In genomic region chr11:5505856-5506575, GRCm38 (mm10) we compare ENCODE assay signal across 8 mouse cellular contexts. TPM values are rescaled to one million over a fixed set of nuclear protein-coding genes. Genes with fewer than 3 reads are reported as not detected.
DNase-seq lines count a peak whose midpoint lies in the region; ATAC-seq and TF ChIP-seq lines count a peak whose summit lies in the region.

No protein-coding gene starts in this region.

- no peak for TF ChIP-seq CTCF in small intestine, adult 2 months (IDR thresholded peaks at IDR 0.05; ENCODE audit: extremely low read depth, insufficient read length, insufficient replicate concordance, low read depth, low read length)

- TF ChIP-seq POLR2A in small intestine, adult 2 months (IDR thresholded peaks at IDR 0.05; ENCODE audit: low read depth, low read length) = peak; percentile 82; the same call in 1 of the 2 replicates

- intact Hi-C loops in heart, postnatal 36 days (cut with DNase I) = no loop called here
- intact Hi-C loops in gastrocnemius, postnatal 36 days (cut with DNase I) = no loop called here

- peak; percentile 48 for DNase-seq in adrenal gland, adult 8-10 months
- no peak for DNase-seq in adrenal gland, postnatal 4 days (ENCODE audit: low spot score in 2 of 2)
- peak; percentile 34 to 53 for DNase-seq in heart, postnatal 36 days
- DNase-seq in liver (peak; percentile 45), MN1 (ENCODE audit: low spot score) (no peak)
- DNase-seq in gastrocnemius, postnatal 36 days = no peak

- H3K36me3 ChIP-seq in small intestine, adult 2 months (ENCODE audit: control insufficient read depth, insufficient read depth, low read length) = no peaks in the 10 kb centered on the region

- ATAC-seq in common myeloid progenitor, adult 5-6 weeks (replicated peaks; ENCODE audit: low read depth, poor library complexity, severe bottlenecking) = peak; percentile 30

- peak overlapping the region; percentile 27 for H3K4me3 ChIP-seq in small intestine, adult 2 months (ENCODE audit: low read depth, low read length)

- H3K27ac ChIP-seq in small intestine, adult 2 months (ENCODE audit: insufficient read depth, low read depth, low read length) = peak overlapping the region; percentile 93

- WGBS in small intestine, adult 2 months = 4% methylated on average over 18 of the region's 18 CpGs

- peaks cover 25% of the 10 kb centered on the region for H3K4me1 ChIP-seq in small intestine, adult 2 months (ENCODE audit: control insufficient read depth, insufficient read depth, insufficient read length, low read length)

- H3K27me3 ChIP-seq in small intestine, adult 2 months (ENCODE audit: control insufficient read depth, insufficient read depth, low read length) = no peaks in the 10 kb centered on the region

RNA-seq across cellular contexts. Expression of gene Xbp1, which starts 14.4 kb away (rescaled TPM):
- 100 to 1,000 TPM; 163 to 269 (median 179) TPM for total RNA-seq in adrenal gland, adult 8-10 months (2022)
- total RNA-seq in adrenal gland, postnatal 4 days (2021) = 100 to 1,000 TPM; 129 to 137 TPM
- 58.4 and 72.0 TPM in 2 replicates for total RNA-seq in common myeloid progenitor, adult 5-6 weeks (2017)
- 10 to 100 TPM; 59.2 to 65.2 TPM for total RNA-seq in heart, postnatal 36 days (2021)
- polyA plus RNA-seq in small intestine, adult 2 months (2012; rRNA removed) = 79.2 and 124 TPM in 2 replicates
- 10 to 100 TPM; 49.4 to 66.7 TPM for total RNA-seq in gastrocnemius, postnatal 36 days (2021)

RNA-seq across cellular contexts. Expression of gene Ccdc117, which starts 36.0 kb away (rescaled TPM):
- 10 to 100 TPM; 23.8 to 34.9 (median 28.8) TPM for total RNA-seq in adrenal gland, adult 8-10 months (2022)
- 10 to 100 TPM; 24.2 to 25.0 TPM for total RNA-seq in adrenal gland, postnatal 4 days (2021)
- 38.4 and 41.7 TPM in 2 replicates for total RNA-seq in common myeloid progenitor, adult 5-6 weeks (2017)
- 10 to 100 TPM; 19.5 to 23.2 TPM for total RNA-seq in heart, postnatal 36 days (2021)
- 2.2 and 2.9 TPM in 2 replicates for polyA plus RNA-seq in small intestine, adult 2 months (2012; rRNA removed)
- total RNA-seq in gastrocnemius, postnatal 36 days (2021) = 10 to 100 TPM; 15.6 to 15.9 TPM

Comparison
In these comparisons a context has a peak if more than half of its experiments do, and no peak if none do; other contexts are left out.
1. DNase-seq: peak in adrenal gland, adult 8-10 months (single experiment), heart, postnatal 36 days (2 of 2) and liver (single experiment); none in adrenal gland, postnatal 4 days (0 of 2), MN1 (single experiment) and gastrocnemius, postnatal 36 days (0 of 2).